Mouse (Mus musculus) MEL (cell line): ENCODE data around the gene Zfp646. TPM values are rescaled to one million over a fixed set of nuclear protein-coding genes. Genes with fewer than 3 reads are reported as not detected.
A peak's percentile ranks its signal among the peaks of the same experiment; 100 is the strongest.

Source experiments
- DNase-seq: peaks from one replicate; pipeline ENCODE4 v3.0.0; 2011; ENCODE audit warnings: low read depth, low spot score
- H3K27ac ChIP-seq: 2 replicates; pipeline ENCODE4 v1.5.1; 2012; ENCODE audit warnings: low read depth, mild to moderate bottlenecking, control low read depth, low read length, moderate library complexity; ENCODE audit not compliant: control insufficient read depth
- H3K27me3 ChIP-seq, 2 experiments: fragments of 150-350 bp in 1 of 2; sonication (generic) in 1 of 2; 2 replicates each; pipeline ENCODE4 v1.6.1; 2012; ENCODE audit warnings: low read length in 2 of 2, mild to moderate bottlenecking in 2 of 2, improper control_type of control experiment in 1 of 2, moderate library complexity in 1 of 2; ENCODE audit not compliant: insufficient read depth in 2 of 2, control insufficient read depth in 1 of 2
- H3K36me3 ChIP-seq, 2 experiments: 2 replicates each; pipeline ENCODE4 v1.6.1; 2012 to 2014; ENCODE audit warnings: low read length in 2 of 2, improper control_type of control experiment in 1 of 2, inconsistent platforms in 1 of 2, mild to moderate bottlenecking in 1 of 2; ENCODE audit not compliant: insufficient read depth in 2 of 2, control insufficient read depth in 1 of 2
- H3K4me1 ChIP-seq, 2 experiments: fragments of 150-350 bp in 1 of 2; sonication (generic) in 1 of 2; 2 replicates each; pipeline ENCODE4 v1.6.1; 2012; ENCODE audit warnings: low read length in 2 of 2, improper control_type of control experiment in 1 of 2, mild to moderate bottlenecking in 1 of 2; ENCODE audit not compliant: insufficient read depth in 2 of 2, control insufficient read depth in 1 of 2
- H3K4me3 ChIP-seq, 2 experiments: fragments of 150-350 bp in 1 of 2; sonication (generic) in 1 of 2; 2 replicates each; pipeline ENCODE4 v1.5.1; 2012; ENCODE audit warnings: low read depth in 2 of 2, low read length in 2 of 2, mild to moderate bottlenecking in 2 of 2, moderate library complexity in 2 of 2, control low read depth in 1 of 2, improper control_type of control experiment in 1 of 2; ENCODE audit not compliant: control insufficient read depth in 1 of 2, insufficient read depth in 1 of 2
- H3K79me2 ChIP-seq: 2 replicates; pipeline ENCODE4 v1.6.1; 2012; ENCODE audit warnings: mild to moderate bottlenecking, low read length, moderate library complexity; ENCODE audit not compliant: control insufficient read depth, poor library complexity, insufficient read depth
- H3K9ac ChIP-seq: 2 replicates; pipeline ENCODE4 v1.6.1; 2012; ENCODE audit warnings: low read depth, mild to moderate bottlenecking, control low read depth, low read length, moderate library complexity; ENCODE audit not compliant: control insufficient read depth, poor library complexity, severe bottlenecking
- H3K9me3 ChIP-seq: fragments of 150-350 bp; sonication (generic); replicated peaks from 2 replicates; pipeline ENCODE4 v1.6.1; 2012; ENCODE audit warnings: mild to moderate bottlenecking, low read length, improper control_type of control experiment, moderate library complexity; ENCODE audit not compliant: insufficient read depth
- CHD1 ChIP-seq: IDR thresholded peaks from 2 replicates; pipeline ENCODE4 v1.6.1; 2012; ENCODE audit warnings: low read depth, mild to moderate bottlenecking, inconsistent platforms, low read length, improper control_type of control experiment
- CTCF ChIP-seq, 3 experiments: IDR thresholded peaks in 2 of 3; conservative IDR thresholded peaks in 1 of 3; 2 replicates each; pipeline ENCODE4 v1.5.1; 2011 to 2012; ENCODE audit warnings: low read length in 3 of 3, low read depth in 2 of 3, mild to moderate bottlenecking in 2 of 3, improper control_type of control experiment in 1 of 3, inconsistent platforms in 1 of 3, mixed read lengths in 1 of 3, moderate library complexity in 1 of 3; ENCODE audit not compliant: control insufficient read depth in 1 of 3, insufficient read depth in 1 of 3, poor library complexity in 1 of 3, severe bottlenecking in 1 of 3
- GABPA ChIP-seq: IDR thresholded peaks from 2 replicates; pipeline ENCODE4 v1.6.1; 2012; ENCODE audit warnings: low read depth, mild to moderate bottlenecking, inconsistent platforms, low read length, improper control_type of control experiment, moderate library complexity
- KAT2A ChIP-seq: conservative IDR thresholded peaks from 2 replicates; pipeline ENCODE4 v1.6.1; 2012; ENCODE audit warnings: low read depth, low read length, improper control_type of control experiment, inconsistent platforms
- MAFK ChIP-seq: IDR thresholded peaks from 2 replicates; pipeline ENCODE4 v1.6.1; 2011; ENCODE audit warnings: low read depth, mild to moderate bottlenecking, low read length, improper control_type of control experiment, borderline replicate concordance
- MEF2A ChIP-seq: IDR thresholded peaks from 2 replicates; pipeline ENCODE4 v1.6.1; 2014; ENCODE audit warnings: low read depth, mild to moderate bottlenecking, inconsistent platforms, low read length, improper control_type of control experiment; ENCODE audit not compliant: poor library complexity, insufficient replicate concordance, severe bottlenecking; ENCODE audit errors: extremely low read depth
- NRF1 ChIP-seq: IDR thresholded peaks from 2 replicates; pipeline ENCODE4 v1.6.1; 2014; ENCODE audit warnings: low read depth, mild to moderate bottlenecking, inconsistent platforms, low read length, improper control_type of control experiment, moderate library complexity; ENCODE audit not compliant: poor library complexity, insufficient read depth, severe bottlenecking
- RAD21 ChIP-seq: IDR thresholded peaks from 2 replicates; pipeline ENCODE4 v1.6.1; 2011; ENCODE audit warnings: mild to moderate bottlenecking, low read depth, low read length, improper control_type of control experiment
- RCOR1 ChIP-seq: IDR thresholded peaks from 2 replicates; pipeline ENCODE4 v1.6.1; 2012; ENCODE audit warnings: low read depth, mild to moderate bottlenecking, inconsistent platforms, low read length, improper control_type of control experiment
- SIN3A ChIP-seq: IDR thresholded peaks from 2 replicates; pipeline ENCODE4 v1.6.1; 2012; ENCODE audit warnings: low read length, improper control_type of control experiment, inconsistent platforms
- TAL1 ChIP-seq: IDR thresholded peaks from 2 replicates; pipeline ENCODE4 v1.6.1; 2012; ENCODE audit warnings: mild to moderate bottlenecking, inconsistent platforms, low read length, moderate library complexity, mixed read lengths
- UBTF ChIP-seq: IDR thresholded peaks from 2 replicates; pipeline ENCODE4 v1.6.1; 2012; ENCODE audit warnings: low read depth, mild to moderate bottlenecking, inconsistent platforms, low read length, improper control_type of control experiment, moderate library complexity, borderline replicate concordance; ENCODE audit not compliant: insufficient read depth
- USF2 ChIP-seq, 2 experiments: IDR thresholded peaks; 2 replicates each; pipeline ENCODE4 v1.6.1; 2011 to 2012; ENCODE audit warnings: improper control_type of control experiment in 2 of 2, low read length in 2 of 2, borderline replicate concordance in 1 of 2, inconsistent platforms in 1 of 2, low read depth in 1 of 2, mild to moderate bottlenecking in 1 of 2; ENCODE audit not compliant: insufficient read depth in 1 of 2
- ZKSCAN1 ChIP-seq: IDR thresholded peaks from 2 replicates; pipeline ENCODE4 v1.6.1; 2012; ENCODE audit warnings: low read depth, mild to moderate bottlenecking, inconsistent platforms, low read length, improper control_type of control experiment, moderate library complexity
- polyA plus RNA-seq, 2 experiments: library from polyadenylated mRNA; stranded (reverse) in 1 of 2; unstranded in 1 of 2; fragments of >175 nt in 1 of 2; fragments of >200 nt in 1 of 2; gene quantifications; 2 replicates each; pipeline versions ENCODE4 v1.2.1 to v1.2.4; 2012; ENCODE audit warnings: low replicate concordance in 2 of 2, low read depth in 1 of 2; ENCODE audit not compliant: insufficient read length in 2 of 2, insufficient read depth in 1 of 2, missing spikeins in 1 of 2
- total RNA-seq: library from RNA; depleted of rRNA; stranded (reverse); fragments of 300-350 nt; gene quantifications from 2 replicates; pipeline ENCODE4 v1.2.3, GENCODE M21; 2012

Zfp646 gene
- total and polyA plus RNA-seq, 3 experiments: 35.8 to 38.2 TPM; not detected in 1

DNA sequence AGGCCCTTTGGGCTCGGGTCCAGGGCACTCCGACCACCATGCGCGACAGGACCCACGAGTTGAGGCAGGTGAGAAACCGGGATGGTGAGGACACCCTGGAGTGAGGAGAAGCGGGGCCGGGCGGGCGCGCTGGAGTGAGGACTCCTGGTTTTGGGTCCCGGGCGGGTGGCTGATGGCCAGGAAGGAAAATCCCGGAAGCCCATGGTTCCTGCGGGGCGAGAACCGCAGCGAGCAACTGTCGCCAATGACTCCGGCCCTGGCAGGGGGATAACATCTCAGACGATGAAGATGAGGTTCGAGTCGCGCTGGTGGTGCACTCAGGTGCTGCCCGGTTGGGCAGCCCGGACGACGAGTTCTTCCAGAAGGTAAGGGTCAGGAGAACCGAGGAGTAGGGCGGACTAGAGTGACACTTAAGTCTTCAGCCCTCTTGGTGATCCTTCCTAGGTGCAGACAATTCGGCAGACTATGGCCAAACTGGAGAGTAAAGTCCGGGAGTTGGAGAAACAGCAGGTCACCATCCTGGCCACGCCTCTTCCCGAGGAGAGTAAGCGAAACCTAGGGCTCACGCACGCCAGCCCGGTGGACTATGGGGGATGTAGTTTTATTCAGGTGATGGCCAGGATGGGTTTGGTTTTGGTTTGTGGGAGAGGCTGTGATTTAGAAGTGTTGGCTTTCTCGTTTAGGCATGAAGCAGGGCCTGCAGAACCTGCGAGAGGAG is 33.9 kb upstream of the Zfp646 start (continued):
- TF ChIP-seq MEF2A (no peak), KAT2A (no peak; the same call in none of the 2 replicates), RAD21 (no peak), GABPA (no peak)

GRCm38 (mm10) chr7:127849973-127850875 is 25.8 kb upstream of the Zfp646 start:
- Histone ChIP-seq H3K4me1 (peaks cover 0 to 4% of the 10 kb centered on the region in 2 experiments; a peak in 1 of 4 replicates), H3K9ac (no peak overlapping the region), H3K36me3 (0 out of 4 replicates have a peak, but pooled peaks cover 0 to 2% of the 10 kb centered on the region in 2 experiments), H3K9me3 (no peaks in the 10 kb centered on the region), H3K79me2 (no peaks in the 10 kb centered on the region), H3K4me3 (no peak overlapping the region), H3K27ac (no peak overlapping the region), H3K27me3 (no peaks in the 10 kb centered on the region)
- peak; percentile 43 for DNase-seq
- TF ChIP-seq TAL1 (peak; percentile 23; the same call in 1 of the 2 replicates), UBTF (no peak), CTCF (IDR thresholded peaks at IDR 0.05 in 2 of 3, conservative IDR thresholded peaks at IDR 0.05 in 1 of 3; ENCODE audit: control insufficient read depth in 1 of 3, insufficient read depth in 1 of 3, low read depth in 2 of 3, low read length in 3 of 3, poor library complexity in 1 of 3, severe bottlenecking in 1 of 3) (no peak), ZKSCAN1 (no peak), CHD1 (no peak), USF2 (IDR thresholded peaks at IDR 0.05; ENCODE audit: borderline replicate concordance in 1 of 2, insufficient read depth in 1 of 2, low read depth in 1 of 2, low read length in 2 of 2) (no peak), MAFK (no peak)

DNA sequence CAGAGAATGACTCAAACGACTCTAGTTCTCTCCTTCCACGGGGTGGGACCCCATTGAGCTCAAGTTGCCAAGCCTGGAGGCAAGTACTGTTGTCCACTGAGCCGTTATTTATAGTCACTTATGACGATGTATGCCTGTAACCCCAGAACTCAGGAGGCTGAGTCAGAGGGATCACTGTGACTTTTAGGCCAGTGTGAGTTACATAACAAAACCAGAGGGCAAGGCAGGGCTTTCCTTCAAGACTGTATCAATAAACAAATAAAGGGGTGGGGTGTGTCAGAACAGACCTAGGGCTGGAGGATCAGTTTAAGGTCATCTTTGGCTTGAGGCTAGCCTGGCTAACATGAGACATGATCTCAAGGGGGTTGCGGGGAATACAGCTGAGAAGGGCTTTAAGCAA is 25.1 kb upstream of the Zfp646 start:
- Histone ChIP-seq H3K9ac (no peak overlapping the region), H3K79me2 (no peaks in the 10 kb centered on the region), H3K4me1 (peaks cover 0 to 4% of the 10 kb centered on the region in 2 experiments; a peak in 1 of 4 replicates), H3K9me3 (no peaks in the 10 kb centered on the region), H3K36me3 (0 out of 4 replicates have a peak, but pooled peaks cover 0 to 2% of the 10 kb centered on the region in 2 experiments), H3K27me3 (no peaks in the 10 kb centered on the region), H3K27ac (no peak overlapping the region), H3K4me3 (no peak overlapping the region)
- TF ChIP-seq SIN3A (no peak), RCOR1 (no peak), NRF1 (no peak)
- no peak for DNase-seq
